Mouse (Mus musculus): ENCODE measurements around the gene Naa15.
A peak's percentile ranks its signal among the peaks of the same experiment; 100 is the strongest.
"Not testable (repeated sequence)": the region's sequence is repeated elsewhere in the genome, so short reads cannot be mapped to it uniquely, and the experiment has no call there.

Naa15 gene

GRCm38 (mm10) chr3:51415098-51416072, at the start of gene Naa15:
Naa15 (plus strand) TSS chr3:51415148.
- peak; percentile 96 for DNase-seq (ENCODE audit: low spot score)

- no peak for DNase-seq (ENCODE audit: low spot score)
These were observed 49.4 kb upstream of the Naa15 start for GRCm38 (mm10) chr3:51365517-51365882.

GRCm38 (mm10) chr3:51366926-51367325, 48.0 kb upstream of the Naa15 start:
- DNase-seq (ENCODE audit: low spot score) = no peak

- DNase-seq (ENCODE audit: low spot score) = no peak
These were observed 46.9 kb upstream of the Naa15 start for GRCm38 (mm10) chr3:51368011-51368410.

- DNase-seq (ENCODE audit: low spot score) = no peak
These were observed 43.1 kb upstream of the Naa15 start for GRCm38 (mm10) chr3:51371826-51372225.

GRCm38 (mm10) chr3:51372883-51373282, 42.1 kb upstream of the Naa15 start:
- no peak for DNase-seq (ENCODE audit: low spot score)

GRCm38 (mm10) chr3:51373544-51373943, 41.4 kb upstream of the Naa15 start:
- no peak for DNase-seq (ENCODE audit: low spot score)

- DNase-seq (ENCODE audit: low spot score) = peak; percentile 79
These were observed 39.4 kb upstream of the Naa15 start for GRCm38 (mm10) chr3:51375307-51376265.

- DNase-seq (ENCODE audit: low spot score) = no peak
These were observed 36.9 kb upstream of the Naa15 start for GRCm38 (mm10) chr3:51377878-51378664.

- no peak for DNase-seq (ENCODE audit: low spot score)
These were observed 36.3 kb upstream of the Naa15 start for GRCm38 (mm10) chr3:51378665-51378946.

- no peak for DNase-seq (ENCODE audit: low spot score)
These were observed 34.9 kb upstream of the Naa15 start for GRCm38 (mm10) chr3:51379786-51380659.

GRCm38 (mm10) chr3:51380660-51381014, 34.3 kb upstream of the Naa15 start:
- DNase-seq (ENCODE audit: low spot score) = no peak

GRCm38 (mm10) chr3:51383409-51383808, 31.5 kb upstream of the Naa15 start:
- no peak for DNase-seq (ENCODE audit: low spot score)

GRCm38 (mm10) chr3:51386441-51387133, 28.4 kb upstream of the Naa15 start:
- peak; percentile 67 for DNase-seq (ENCODE audit: low spot score)

- DNase-seq (ENCODE audit: low spot score) = no peak
These were observed 27.9 kb upstream of the Naa15 start for GRCm38 (mm10) chr3:51387134-51387451.

- DNase-seq (ENCODE audit: low spot score) = no peak
These were observed 27.0 kb upstream of the Naa15 start for GRCm38 (mm10) chr3:51387868-51388381.

GRCm38 (mm10) chr3:51388904-51389303, 26.0 kb upstream of the Naa15 start:
- DNase-seq (ENCODE audit: low spot score) = no peak

GRCm38 (mm10) chr3:51391095-51391494, 23.9 kb upstream of the Naa15 start:
- no peak for DNase-seq (ENCODE audit: low spot score)

GRCm38 (mm10) chr3:51391591-51391990, 23.4 kb upstream of the Naa15 start:
- no peak for DNase-seq (ENCODE audit: low spot score)

GRCm38 (mm10) chr3:51393018-51393417, 21.9 kb upstream of the Naa15 start:
- DNase-seq (ENCODE audit: low spot score) = not testable (repeated sequence)

Measured in testis, postnatal 10 days (tissue).